Comparison of ENCODE assay signal across 14 mouse cellular contexts in the genomic region with DNA sequence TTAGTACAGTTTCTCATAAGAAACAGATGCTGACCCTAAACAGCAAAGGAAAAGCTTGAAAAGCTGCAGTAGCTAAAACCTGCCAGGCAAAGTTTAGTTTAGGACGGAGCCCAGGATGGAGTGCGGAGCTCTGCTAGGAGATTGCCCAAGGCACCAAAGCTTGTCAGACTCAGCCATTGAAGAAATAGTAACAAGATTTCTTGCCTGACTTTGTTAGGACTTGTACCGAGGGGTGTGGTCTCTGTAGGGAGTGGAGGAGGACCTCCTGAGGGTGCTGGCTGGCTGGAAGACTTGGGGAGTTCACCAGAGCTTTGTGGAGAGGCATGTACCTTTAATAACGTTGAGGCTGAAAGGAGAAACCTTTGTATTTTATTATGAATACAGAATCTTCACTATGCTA. TPM values are rescaled to one million over a fixed set of nuclear protein-coding genes. Genes with fewer than 3 reads are reported as not detected.
DNase-seq lines count a peak whose midpoint lies in the region; ATAC-seq and TF ChIP-seq lines count a peak whose summit lies in the region.
"Had no signal": no experiment of that assay in that cellular context is flagged by ENCODE, and none has a peak within 500 bp of the region (broad histone marks: within the 10 kb centered on the region; RNA-seq: fewer than 3 reads in every experiment).

No protein-coding gene starts in this region.

- no peak for TF ChIP-seq CTCF in kidney, adult 2 months (conservative IDR thresholded peaks at IDR 0.05; ENCODE audit: insufficient read depth, insufficient read length, low read depth, low read length)

- H3K4me1 ChIP-seq in kidney, adult 2 months (ENCODE audit: control insufficient read depth, insufficient read depth, low read length): peaks cover 21% of the 10 kb centered on the region; the same call in 1 of the 2 replicates
- peaks cover 62% of the 10 kb centered on the region for H3K4me1 ChIP-seq in hindbrain, embryonic 15.5 days (replicated peaks)
- H3K4me1 ChIP-seq in neural tube, embryonic 13.5 days (replicated peaks): peaks cover 73% of the 10 kb centered on the region

- no peaks in the 10 kb centered on the region for H3K27me3 ChIP-seq in kidney, adult 2 months (replicated peaks; ENCODE audit: control insufficient read depth, insufficient read depth, low read length)
- H3K27me3 ChIP-seq in hindbrain, embryonic 15.5 days: no peaks in the 10 kb centered on the region
- H3K27me3 ChIP-seq in neural tube, embryonic 13.5 days: no peaks in the 10 kb centered on the region
- H3K27me3 ChIP-seq: heart, embryonic 12.5 days had no signal

- 42% methylated on average over 4 of the region's 4 CpGs for WGBS in kidney, adult 2 months
- WGBS in hindbrain, embryonic 15.5 days: 62% methylated on average over 4 of the region's 4 CpGs
- 64% methylated on average over 4 of the region's 4 CpGs for WGBS in neural tube, embryonic 13.5 days

- no peak for ATAC-seq in hindbrain, embryonic 15.5 days (ENCODE audit: low FRiP score, low read depth)
- no peak for ATAC-seq in neural tube, embryonic 13.5 days (ENCODE audit: low read depth)
- ATAC-seq in erythroblast, adult 5-6 weeks (replicated peaks; ENCODE audit: low FRiP score, poor library complexity, severe bottlenecking): no peak
- ATAC-seq: CD4-positive, CD25-positive, alpha-beta regulatory T cell, adult 4 months had no signal

- TF ChIP-seq POLR2A in kidney, adult 2 months (IDR thresholded peaks at IDR 0.05; ENCODE audit: low read depth, low read length): no peak

- no peak overlapping the region for H3K4me3 ChIP-seq in kidney, adult 2 months (ENCODE audit: insufficient read depth, low read depth, low read length)
- 0 out of 2 replicates have a peak overlapping the region, but pooled peaks have one; percentile 2 for H3K4me3 ChIP-seq in hindbrain, embryonic 15.5 days
- H3K4me3 ChIP-seq in neural tube, embryonic 13.5 days: no peak overlapping the region
- H3K4me3 ChIP-seq: gastrocnemius, adult 2 months; heart, embryonic 12.5 days had no signal

- H3K9ac ChIP-seq in hindbrain, embryonic 15.5 days: peak overlapping the region; percentile 16; the same call in 1 of the 2 replicates
- no peak overlapping the region for H3K9ac ChIP-seq in neural tube, embryonic 13.5 days
- H3K9ac ChIP-seq: heart, embryonic 12.5 days; lung, embryonic 14.5 days had no signal

- peak overlapping the region; percentile 35 for H3K4me2 ChIP-seq in hindbrain, embryonic 15.5 days
- peak overlapping the region; percentile 22; the same call in 1 of the 2 replicates for H3K4me2 ChIP-seq in neural tube, embryonic 13.5 days
- H3K4me2 ChIP-seq: heart, embryonic 12.5 days; lung, embryonic 14.5 days had no signal

- H3K27ac ChIP-seq in kidney, adult 2 months (ENCODE audit: insufficient read depth, low read depth, low read length): peak overlapping the region; percentile 25
- H3K27ac ChIP-seq in hindbrain, embryonic 15.5 days (replicated peaks): no peak overlapping the region
- no peak overlapping the region for H3K27ac ChIP-seq in neural tube, embryonic 13.5 days (replicated peaks)
- H3K27ac ChIP-seq: gastrocnemius, adult 2 months had no signal

- no peaks in the 10 kb centered on the region for H3K9me3 ChIP-seq in hindbrain, embryonic 15.5 days
- no peaks in the 10 kb centered on the region for H3K9me3 ChIP-seq in neural tube, embryonic 13.5 days
- H3K9me3 ChIP-seq: heart, embryonic 12.5 days had no signal

- peaks cover 10% of the 10 kb centered on the region for H3K36me3 ChIP-seq in kidney, adult 2 months (ENCODE audit: control insufficient read depth, insufficient read depth, low read length)
- peaks cover 13% of the 10 kb centered on the region for H3K36me3 ChIP-seq in hindbrain, embryonic 15.5 days
- peaks cover 27% of the 10 kb centered on the region for H3K36me3 ChIP-seq in neural tube, embryonic 13.5 days

- no peak for DNase-seq in kidney, adult 2 months
- no peak for DNase-seq in kidney, adult 8-10 months
- peak; percentile 52 for DNase-seq in R1 (ENCODE audit: low read depth, low spot score)
- DNase-seq in layer of hippocampus, postnatal 25 days (ENCODE audit: extremely low spot score in 1 of 2, low spot score in 1 of 2): no peak
- DNase-seq in adrenal gland, adult 18-20 months (ENCODE audit: low spot score in 2 of 2): no peak
- DNase-seq: cerebellum, adult 9-11 months; gastrocnemius, adult 2 months; lung, embryonic 14.5 days; thymus, postnatal 4 days had no signal

RNA-seq across cellular contexts. Expression of a gene that starts 5.5 kb away (rescaled TPM):
- 67.5 and 86.3 TPM in 2 replicates for polyA plus RNA-seq in kidney, adult 2 months (2012; rRNA removed)
- 514 and 529 TPM in 2 replicates for polyA plus RNA-seq in hindbrain, embryonic 15.5 days (2015; fragmentation: Nextera tagmentation; extraction: Ambion mirVana)
- polyA plus RNA-seq in neural tube, embryonic 13.5 days (2015; fragmentation: Nextera tagmentation; extraction: Ambion mirVana): 381 and 414 TPM in 2 replicates
- 100 to 1,000 TPM; 267 to 285 TPM for total RNA-seq in layer of hippocampus, postnatal 25 days (2021)
- 100 to 1,000 TPM; 226 to 399 TPM for total RNA-seq in adrenal gland, adult 18-20 months (2021)
- 6.5 and 11.5 TPM in 2 replicates for total RNA-seq in erythroblast, adult 5-6 weeks (2015; ENCODE audit: low replicate concordance)
- total RNA-seq in erythroblast, adult 5-6 weeks (2017; ENCODE audit: low replicate concordance): 5.1 and 7.1 TPM in 2 replicates

Comparison
In these comparisons a context has a peak if more than half of its experiments do, and no peak if none do; other contexts are left out.
1. RNA of a gene that starts 5.5 kb away (total RNA-seq): 226 to 399 TPM in adrenal gland, adult 18-20 months and 267 to 285 TPM in layer of hippocampus, postnatal 25 days; 5.1 to 11.5 TPM in erythroblast, adult 5-6 weeks; every median in the first group is over 10 times any median in the second.